Mouse (Mus musculus) heart, postnatal 10 days (tissue): ENCODE data around the gene Rlbp1. TPM values are rescaled to one million over a fixed set of nuclear protein-coding genes. Genes with fewer than 3 reads are reported as not detected.

ENCODE experiments used
- DNase-seq, 2 experiments: peaks; one replicate each; pipeline ENCODE4 v3.0.0; 2021
- intact Hi-C: fragments of 180-260 bp; cut with DNase I; formaldehyde crosslinking; loops from one replicate; pipeline ENCODE4 v1.15.1; 2025
- total RNA-seq, 2 experiments: library from RNA; stranded (reverse); gene quantifications; 2 replicates each; pipeline ENCODE4 v1.2.3; 2021

Rlbp1 gene
- total RNA-seq, 2 experiments from 2014 or later: not detected

- intact Hi-C loops: no loop called here
These were observed 53.4 kb downstream of the Rlbp1 start for GRCm38 (mm10) chr7:79333419-79333818.

GRCm38 (mm10) chr7:79331197-79331596, 55.7 kb downstream of the Rlbp1 start:
- DNase-seq: no peak
- intact Hi-C loops: no loop called here

More at GRCm38 (mm10) chr7:79333419-79333818, 53.4 kb downstream of the Rlbp1 start:
- DNase-seq: no peak

GRCm38 (mm10) chr7:79328769-79329168, 58.1 kb downstream of the Rlbp1 start:
- intact Hi-C loops: no loop called here
- DNase-seq: no peak

Other genes with a start within 250 kb of the Rlbp1 start
- gene Mfge8, start 238.0 kb downstream of the Rlbp1 start, total RNA-seq: 100 to 1,000 TPM; 197 to 202 TPM
- 10 to 100 TPM; 40.0 to 45.2 TPM for gene Abhd2, start 113.8 kb downstream of the Rlbp1 start, total RNA-seq
- gene Fanci, start 4.9 kb upstream of the Rlbp1 start, total RNA-seq: 1 to 10 TPM; 2.3 to 2.4 TPM
- 10 to 100 TPM; 54.5 to 64.5 TPM for gene Polg, start 79.3 kb upstream of the Rlbp1 start, total RNA-seq
- gene Rhcg, start 230.6 kb upstream of the Rlbp1 start, total RNA-seq: under 1 TPM in 1 of 2 experiments, not detected in 1; 0.26 TPM